ENCODE assay signal across 18 mouse cellular contexts in genomic region chr19:57577256-57577655, GRCm38 (mm10). TPM values are rescaled to one million over a fixed set of nuclear protein-coding genes. Genes with fewer than 3 reads are reported as not detected.
DNase-seq lines count a peak whose midpoint lies in the region; ATAC-seq and TF ChIP-seq lines count a peak whose summit lies in the region.
"Had no signal": no experiment of that assay in that cellular context is flagged by ENCODE, and none has a peak within 500 bp of the region (broad histone marks: within the 10 kb centered on the region; RNA-seq: fewer than 3 reads in every experiment).

No protein-coding gene starts in this region.

- 0 out of 2 replicates have a peak overlapping the region, but pooled peaks have one; percentile 5 for H3K9ac ChIP-seq in midbrain, embryonic 13.5 days (replicated peaks)
- H3K9ac ChIP-seq in midbrain, postnatal 0 days (replicated peaks; ENCODE audit: low read length, poor library complexity, severe bottlenecking): no peak overlapping the region
- H3K9ac ChIP-seq: hindbrain, embryonic 14.5 days; limb, embryonic 15.5 days; liver, embryonic 14.5 days; lung, embryonic 14.5 days had no signal

- WGBS in midbrain, embryonic 13.5 days: 70% methylated on average over 6 of the region's 6 CpGs
- 51% methylated on average over 6 of the region's 6 CpGs for WGBS in midbrain, postnatal 0 days

- TF ChIP-seq POLR2A in cortical plate, adult 2 months (IDR thresholded peaks at IDR 0.05; ENCODE audit: extremely low read depth, insufficient read depth, low read length): no peak

- H3K4me2 ChIP-seq in midbrain, embryonic 13.5 days (replicated peaks): no peak overlapping the region
- no peak overlapping the region for H3K4me2 ChIP-seq in midbrain, postnatal 0 days (ENCODE audit: low read depth, low read length, poor library complexity, severe bottlenecking)
- H3K4me2 ChIP-seq: hindbrain, embryonic 14.5 days; limb, embryonic 15.5 days; lung, embryonic 14.5 days had no signal

- H3K9me3 ChIP-seq in midbrain, embryonic 13.5 days: no peaks in the 10 kb centered on the region
- H3K9me3 ChIP-seq in midbrain, postnatal 0 days (ENCODE audit: low read length): no peaks in the 10 kb centered on the region
- H3K9me3 ChIP-seq: limb, embryonic 15.5 days had no signal

- no peak overlapping the region for H3K4me3 ChIP-seq in midbrain, embryonic 13.5 days (replicated peaks)
- H3K4me3 ChIP-seq in midbrain, postnatal 0 days (ENCODE audit: low read depth, low read length): no peak overlapping the region
- no peak overlapping the region for H3K4me3 ChIP-seq in cortical plate, adult 2 months (ENCODE audit: insufficient read depth, low read length)
- H3K4me3 ChIP-seq: limb, embryonic 15.5 days had no signal

- ATAC-seq in midbrain, embryonic 13.5 days: no peak
- no peak for ATAC-seq in midbrain, postnatal 0 days (ENCODE audit: low FRiP score)

- H3K36me3 ChIP-seq in midbrain, embryonic 13.5 days: no peaks in the 10 kb centered on the region
- H3K36me3 ChIP-seq in midbrain, postnatal 0 days (ENCODE audit: insufficient read depth, low read length): no peaks in the 10 kb centered on the region
- H3K36me3 ChIP-seq: limb, embryonic 15.5 days had no signal

- H3K27ac ChIP-seq in midbrain, embryonic 13.5 days: peak overlapping the region; percentile 59; the same call in 1 of the 2 replicates
- no peak overlapping the region for H3K27ac ChIP-seq in midbrain, postnatal 0 days (ENCODE audit: low read depth, low read length)
- H3K27ac ChIP-seq in cortical plate, adult 2 months (ENCODE audit: insufficient read depth, low read length): peak overlapping the region; percentile 62; the same call in 1 of the 2 replicates
- H3K27ac ChIP-seq: hindbrain, embryonic 14.5 days; limb, embryonic 15.5 days; liver, embryonic 14.5 days had no signal

- H3K4me1 ChIP-seq in midbrain, embryonic 13.5 days (replicated peaks): peaks cover 28% of the 10 kb centered on the region
- 0 out of 2 replicates have a peak, but pooled peaks cover 5% of the 10 kb centered on the region for H3K4me1 ChIP-seq in midbrain, postnatal 0 days (ENCODE audit: insufficient read depth, low read length)
- H3K4me1 ChIP-seq in cortical plate, adult 2 months (ENCODE audit: control insufficient read depth, insufficient read depth, low read length): peaks cover 11% of the 10 kb centered on the region

- TF ChIP-seq CTCF in midbrain, postnatal 0 days (IDR thresholded peaks at IDR 0.05): no peak
- no peak for TF ChIP-seq CTCF in cortical plate, adult 2 months (IDR thresholded peaks at IDR 0.05; ENCODE audit: extremely low read depth, insufficient read depth, low read length)

- peak; percentile 59 for DNase-seq in heart, adult 11 months
- DNase-seq in heart, postnatal 4 days: no peak
- DNase-seq in midbrain, postnatal 0 days (ENCODE audit: low spot score): no peak
- DNase-seq in MN1 (ENCODE audit: low spot score): peak; percentile 47
- DNase-seq in thymus, postnatal 0 days (ENCODE audit: low spot score): no peak
- DNase-seq: adrenal gland, postnatal 14 days; cerebellum, adult 8-10 months; cerebellum, postnatal 36 days; gastrocnemius, postnatal 36 days; left cerebral cortex, postnatal 4 days; right cerebral cortex, postnatal 25 days; thymus, postnatal 14 days had no signal

- no peaks in the 10 kb centered on the region for H3K27me3 ChIP-seq in midbrain, embryonic 13.5 days
- no peaks in the 10 kb centered on the region for H3K27me3 ChIP-seq in midbrain, postnatal 0 days (ENCODE audit: insufficient read depth, low read length)
- H3K27me3 ChIP-seq: limb, embryonic 15.5 days had no signal

RNA-seq across cellular contexts. Expression of gene Atrnl1, which starts 33.6 kb away (rescaled TPM):
- total RNA-seq in heart, postnatal 4 days (2021): 10 to 100 TPM; 24.9 to 25.6 TPM
- 10.0 and 10.2 TPM in 2 replicates for polyA plus RNA-seq in midbrain, embryonic 13.5 days (2015; fragmentation: Nextera tagmentation; extraction: Ambion mirVana)
- total RNA-seq in midbrain, postnatal 0 days (2014; rRNA removed): 60.5 and 80.5 TPM in 2 replicates
- 4.9 and 5.4 TPM in 2 replicates for polyA plus RNA-seq in midbrain, postnatal 0 days (2015; fragmentation: Nextera tagmentation; extraction: Ambion mirVana)
- 34.5 and 35.5 TPM in 2 replicates for polyA plus RNA-seq in cortical plate, adult 2 months (2012; rRNA removed)
- polyA plus RNA-seq in thymus, postnatal 0 days (2015; fragmentation: Nextera tagmentation; extraction: Ambion mirVana): 2.4 and 3.0 TPM in 2 replicates

Comparison
In these comparisons a context has a peak if more than half of its experiments do, and no peak if none do; other contexts are left out.
1. DNase-seq: peak in heart, adult 11 months (single experiment) and MN1 (single experiment); none in heart, postnatal 4 days (single experiment), midbrain, postnatal 0 days (single experiment) and thymus, postnatal 0 days (single experiment).